Mouse (Mus musculus) heart, adult 2 months (tissue): ENCODE measurements at regions not wholly inside any gene's neighbourhood (a gene's known extent, or its start where the extent isn't known, plus 50 kb on each side); places are given as distances from the start of the nearest gene placed in this dataset.
A peak's percentile ranks its signal among the peaks of the same experiment; 100 is the strongest.

Experiments used
- DNase-seq, 2 experiments: peaks; one replicate each; pipeline ENCODE4 v3.0.0; 2021
- H3K27ac ChIP-seq: fragments of 200-600 bp; 2 replicates; pipeline ENCODE4 v1.8.1; 2022
- H3K27me3 ChIP-seq: fragments of 200-500 bp; 2 replicates; pipeline ENCODE4 v1.6.1; 2012; ENCODE audit warnings: mild to moderate bottlenecking, low read length, inconsistent platforms, mixed read lengths; ENCODE audit not compliant: control insufficient read depth, insufficient read depth
- H3K36me3 ChIP-seq: fragments of 200-500 bp; 2 replicates; pipeline ENCODE4 v1.6.1; 2012; ENCODE audit warnings: low read length, inconsistent platforms; ENCODE audit not compliant: control insufficient read depth, insufficient read depth
- H3K4me1 ChIP-seq: fragments of 200-500 bp; 2 replicates; pipeline ENCODE4 v1.6.1; 2011; ENCODE audit warnings: low read length; ENCODE audit not compliant: control insufficient read depth, insufficient read depth
- H3K4me3 ChIP-seq: fragments of 200-600 bp; 2 replicates; pipeline ENCODE4 v1.8.1; 2022
- H3K79me2 ChIP-seq: fragments of 200-500 bp; replicated peaks from 2 replicates; pipeline ENCODE4 v1.6.1; 2012; ENCODE audit warnings: mild to moderate bottlenecking, inconsistent platforms, low read length, moderate library complexity, mixed read lengths; ENCODE audit not compliant: control insufficient read depth, insufficient read depth
- H3K9ac ChIP-seq: fragments of 200-500 bp; 2 replicates; pipeline ENCODE4 v1.6.1; 2012; ENCODE audit warnings: low read depth, mild to moderate bottlenecking, control low read depth, inconsistent platforms, low read length, mixed read lengths
- CTCF ChIP-seq: fragments of 200-600 bp; IDR thresholded peaks from 2 replicates; pipeline ENCODE4 v1.8.1; 2022; ENCODE audit warnings: antibody characterized with exemption, mild to moderate bottlenecking, moderate library complexity
- EP300 ChIP-seq: fragments of 200-500 bp; IDR thresholded peaks from 2 replicates; pipeline ENCODE4 v1.6.1; 2011; ENCODE audit warnings: low read depth, low read length, control low read depth; ENCODE audit not compliant: insufficient read depth
- POLR2A ChIP-seq: fragments of 200-500 bp; IDR thresholded peaks from 2 replicates; pipeline ENCODE4 v1.6.1; 2011; ENCODE audit warnings: mild to moderate bottlenecking, low read depth, low read length, control low read depth; ENCODE audit not compliant: insufficient read depth
- WGBS: fragments of 180-500 bp; shearing (Covaris S2); methylation state at CpG from one replicate; pipeline ENCODE4 v1.1.7; 2018; 5-methylcytosine and 5-hydroxymethylcytosine counted together
- intact Hi-C: fragments of 180-260 bp; cut with DNase I; formaldehyde crosslinking; loops from one replicate; pipeline ENCODE4 v1.15.1; 2025

GRCm38 (mm10) chr13:26865930-26866555 lies 96.1 kb upstream of the Hdgfl1 start:
- H3K36me3 ChIP-seq: no peaks in the 10 kb centered on the region
- H3K27me3 ChIP-seq: no peaks in the 10 kb centered on the region
- no peaks in the 10 kb centered on the region for H3K4me1 ChIP-seq
- DNase-seq: no peak
- H3K4me3 ChIP-seq: no peak overlapping the region
- H3K79me2 ChIP-seq: no peaks in the 10 kb centered on the region
- TF ChIP-seq CTCF: no peak
- TF ChIP-seq EP300: no peak
- TF ChIP-seq POLR2A: no peak
- no peak overlapping the region for H3K9ac ChIP-seq
- no peak overlapping the region for H3K27ac ChIP-seq
- intact Hi-C loops: no loop called here
- 70% methylated on average over 4 of the region's 4 CpGs for WGBS

GRCm38 (mm10) chr13:26867794-26868193 lies 97.8 kb upstream of the Hdgfl1 start:
- Histone ChIP-seq H3K36me3 (no peaks in the 10 kb centered on the region), H3K4me3 (no peak overlapping the region), H3K27ac (no peak overlapping the region), H3K27me3 (no peaks in the 10 kb centered on the region), H3K4me1 (no peaks in the 10 kb centered on the region), H3K79me2 (no peaks in the 10 kb centered on the region), H3K9ac (no peak overlapping the region)
- DNase-seq: no peak
- intact Hi-C loops: no loop called here
- TF ChIP-seq POLR2A (no peak), CTCF (no peak), EP300 (no peak)
- WGBS: 82% methylated on average over 3 of the region's 3 CpGs

GRCm38 (mm10) chr13:26916477-26916876 lies 140.9 kb upstream of the Prl start:
- TF ChIP-seq POLR2A: no peak
- TF ChIP-seq EP300: 0 out of 2 replicates have a peak, but pooled peaks have one; percentile 40
- TF ChIP-seq CTCF: peak; percentile 2; the same call in 1 of the 2 replicates
- Histone ChIP-seq H3K4me1 (peaks cover 4% of the 10 kb centered on the region), H3K9ac (no peak overlapping the region), H3K4me3 (no peak overlapping the region), H3K36me3 (no peaks in the 10 kb centered on the region), H3K27me3 (no peaks in the 10 kb centered on the region), H3K79me2 (no peaks in the 10 kb centered on the region), H3K27ac (no peak overlapping the region)
- intact Hi-C loops: loop anchor here (10.0 kb wide), 1 partner anchor 982 kb away; no protein-coding TSS in a partner anchor
- peak; percentile 36 to 48 for DNase-seq
- 27% methylated on average over 7 of the region's 7 CpGs for WGBS

- no peaks in the 10 kb centered on the region for H3K79me2 ChIP-seq
- H3K4me3 ChIP-seq: no peak overlapping the region
- no peak for DNase-seq
- 51% methylated on average over 4 of the region's 4 CpGs for WGBS
- no peak for TF ChIP-seq POLR2A
- no peaks in the 10 kb centered on the region for H3K27me3 ChIP-seq
- H3K4me1 ChIP-seq: no peaks in the 10 kb centered on the region; the same call in 1 of the 2 replicates
- intact Hi-C loops: no loop called here
- no peaks in the 10 kb centered on the region; the same call in 1 of the 2 replicates for H3K36me3 ChIP-seq
- H3K9ac ChIP-seq: no peak overlapping the region
- H3K27ac ChIP-seq: peak overlapping the region; percentile 21
These were observed 124.5 kb upstream of the Prl start for GRCm38 (mm10) chr13:26932695-26933438.

GRCm38 (mm10) chr13:26933838-26934237 lies 123.5 kb upstream of the Prl start:
- Histone ChIP-seq H3K4me1 (no peaks in the 10 kb centered on the region; the same call in 1 of the 2 replicates), H3K36me3 (no peaks in the 10 kb centered on the region; the same call in 1 of the 2 replicates), H3K27ac (no peak overlapping the region), H3K4me3 (no peak overlapping the region), H3K27me3 (no peaks in the 10 kb centered on the region), H3K9ac (no peak overlapping the region), H3K79me2 (no peaks in the 10 kb centered on the region)
- intact Hi-C loops: no loop called here
- TF ChIP-seq CTCF: no peak
- no peak for TF ChIP-seq POLR2A
- TF ChIP-seq EP300: no peak
- 77% methylated on average over 5 of the region's 5 CpGs for WGBS
- no peak for DNase-seq

- no peaks in the 10 kb centered on the region; the same call in 1 of the 2 replicates for H3K4me1 ChIP-seq
- no peak for TF ChIP-seq EP300
- no peak for TF ChIP-seq CTCF
- no peak for TF ChIP-seq POLR2A
- no peak overlapping the region for H3K9ac ChIP-seq
- no peaks in the 10 kb centered on the region; the same call in 1 of the 2 replicates for H3K36me3 ChIP-seq
- no peaks in the 10 kb centered on the region for H3K79me2 ChIP-seq
- intact Hi-C loops: no loop called here
- DNase-seq: no peak
- no peak overlapping the region for H3K4me3 ChIP-seq
- H3K27ac ChIP-seq: no peak overlapping the region
- no peaks in the 10 kb centered on the region for H3K27me3 ChIP-seq
These were observed 116.9 kb upstream of the Prl start for GRCm38 (mm10) chr13:26940436-26940835.
